Mouse (Mus musculus) heart, adult 2 months (tissue): Measurements from ENCODE around the gene Rhobtb1. TPM values are rescaled to one million over a fixed set of nuclear protein-coding genes. Genes with fewer than 3 reads are reported as not detected.

Experiments
- DNase-seq, 2 experiments: peaks; one replicate each; pipeline ENCODE4 v3.0.0; 2021
- H3K27ac ChIP-seq: fragments of 200-600 bp; 2 replicates; pipeline ENCODE4 v1.8.1; 2022
- H3K27me3 ChIP-seq: fragments of 200-500 bp; 2 replicates; pipeline ENCODE4 v1.6.1; 2012; ENCODE audit warnings: mild to moderate bottlenecking, low read length, inconsistent platforms, mixed read lengths; ENCODE audit not compliant: control insufficient read depth, insufficient read depth
- H3K36me3 ChIP-seq: fragments of 200-500 bp; 2 replicates; pipeline ENCODE4 v1.6.1; 2012; ENCODE audit warnings: low read length, inconsistent platforms; ENCODE audit not compliant: control insufficient read depth, insufficient read depth
- H3K4me1 ChIP-seq: fragments of 200-500 bp; 2 replicates; pipeline ENCODE4 v1.6.1; 2011; ENCODE audit warnings: low read length; ENCODE audit not compliant: control insufficient read depth, insufficient read depth
- H3K4me3 ChIP-seq: fragments of 200-600 bp; 2 replicates; pipeline ENCODE4 v1.8.1; 2022
- H3K79me2 ChIP-seq: fragments of 200-500 bp; replicated peaks from 2 replicates; pipeline ENCODE4 v1.6.1; 2012; ENCODE audit warnings: mild to moderate bottlenecking, inconsistent platforms, low read length, moderate library complexity, mixed read lengths; ENCODE audit not compliant: control insufficient read depth, insufficient read depth
- H3K9ac ChIP-seq: fragments of 200-500 bp; 2 replicates; pipeline ENCODE4 v1.6.1; 2012; ENCODE audit warnings: low read depth, mild to moderate bottlenecking, control low read depth, inconsistent platforms, low read length, mixed read lengths
- CTCF ChIP-seq: fragments of 200-600 bp; IDR thresholded peaks from 2 replicates; pipeline ENCODE4 v1.8.1; 2022; ENCODE audit warnings: antibody characterized with exemption, mild to moderate bottlenecking, moderate library complexity
- EP300 ChIP-seq: fragments of 200-500 bp; IDR thresholded peaks from 2 replicates; pipeline ENCODE4 v1.6.1; 2011; ENCODE audit warnings: low read depth, low read length, control low read depth; ENCODE audit not compliant: insufficient read depth
- POLR2A ChIP-seq: fragments of 200-500 bp; IDR thresholded peaks from 2 replicates; pipeline ENCODE4 v1.6.1; 2011; ENCODE audit warnings: mild to moderate bottlenecking, low read depth, low read length, control low read depth; ENCODE audit not compliant: insufficient read depth
- WGBS: fragments of 180-500 bp; shearing (Covaris S2); methylation state at CpG from one replicate; pipeline ENCODE4 v1.1.7; 2018; 5-methylcytosine and 5-hydroxymethylcytosine counted together
- intact Hi-C: fragments of 180-260 bp; cut with DNase I; formaldehyde crosslinking; loops from one replicate; pipeline ENCODE4 v1.15.1; 2025
- polyA plus RNA-seq: library from polyadenylated mRNA; depleted of rRNA; stranded (reverse); fragments of >200 nt; gene quantifications from 2 replicates; pipeline ENCODE4 v1.2.3, GENCODE M21; 2012
- total RNA-seq, 2 experiments: library from RNA; stranded (reverse); gene quantifications; 2 replicates each; pipeline ENCODE4 v1.2.3; 2021

The Rhobtb1 gene
- total and polyA plus RNA-seq, 3 experiments = 65.5 to 160 (median 123) TPM

GRCm38 (mm10) chr10:69320667-69321518 lies 169.7 kb downstream of the Rhobtb1 start:
- 42% methylated on average over 21 of the region's 21 CpGs for WGBS
- Histone ChIP-seq H3K9ac (no peak overlapping the region; the same call in 1 of the 2 replicates), H3K4me3 (no peak overlapping the region), H3K79me2 (no peaks in the 10 kb centered on the region), H3K27me3 (no peaks in the 10 kb centered on the region), H3K36me3 (no peaks in the 10 kb centered on the region), H3K27ac (no peak overlapping the region), H3K4me1 (no peaks in the 10 kb centered on the region)
- intact Hi-C loops = loop anchor here (1.0 to 10.0 kb wide), 3 partner anchors 135 to 856 kb away; no protein-coding TSS in a partner anchor
- DNase-seq = peak; percentile 77 to 81
- TF ChIP-seq POLR2A = no peak
- TF ChIP-seq EP300 = peak; percentile 92
- peak; percentile 86 for TF ChIP-seq CTCF

GRCm38 (mm10) chr10:69321519-69322035 lies 170.3 kb downstream of the Rhobtb1 start:
- Histone ChIP-seq H3K4me3 (no peak overlapping the region), H3K27me3 (no peaks in the 10 kb centered on the region), H3K27ac (no peak overlapping the region), H3K79me2 (no peaks in the 10 kb centered on the region), H3K9ac (no peak overlapping the region; the same call in 1 of the 2 replicates), H3K36me3 (no peaks in the 10 kb centered on the region), H3K4me1 (no peaks in the 10 kb centered on the region)
- WGBS = 41% methylated on average over 15 of the region's 15 CpGs
- no peak for DNase-seq
- TF ChIP-seq EP300 (no peak), CTCF (no peak), POLR2A (no peak)
- intact Hi-C loops = loop anchor here (1.0 to 10.0 kb wide), 3 partner anchors 135 to 857 kb away; no protein-coding TSS in a partner anchor

GRCm38 (mm10) chr10:69323986-69324385 lies 172.8 kb downstream of the Rhobtb1 start:
- Histone ChIP-seq H3K79me2 (no peaks in the 10 kb centered on the region), H3K36me3 (no peaks in the 10 kb centered on the region), H3K27ac (no peak overlapping the region), H3K27me3 (no peaks in the 10 kb centered on the region), H3K9ac (no peak overlapping the region), H3K4me1 (no peaks in the 10 kb centered on the region), H3K4me3 (no peak overlapping the region)
- 84% methylated on average over 13 of the region's 13 CpGs for WGBS
- DNase-seq = no peak
- intact Hi-C loops = loop anchor here (10.0 kb wide), 1 partner anchor 859 kb away; no protein-coding TSS in a partner anchor
- no peak for TF ChIP-seq POLR2A
- TF ChIP-seq EP300 = no peak
- TF ChIP-seq CTCF = no peak

GRCm38 (mm10) chr10:69324816-69325215 lies 173.6 kb downstream of the Rhobtb1 start:
- H3K4me3 ChIP-seq = no peak overlapping the region
- WGBS = 91% methylated on average over 7 of the region's 7 CpGs
- DNase-seq = no peak
- H3K4me1 ChIP-seq = no peaks in the 10 kb centered on the region
- no peak overlapping the region for H3K27ac ChIP-seq
- intact Hi-C loops = loop anchor here (10.0 kb wide), 1 partner anchor 860 kb away; no protein-coding TSS in a partner anchor
- no peaks in the 10 kb centered on the region for H3K36me3 ChIP-seq
- no peak for TF ChIP-seq CTCF
- TF ChIP-seq POLR2A = no peak
- TF ChIP-seq EP300 = no peak
- H3K27me3 ChIP-seq = no peaks in the 10 kb centered on the region
- no peaks in the 10 kb centered on the region for H3K79me2 ChIP-seq
- H3K9ac ChIP-seq = no peak overlapping the region

- peak; percentile 36 to 57 for DNase-seq
- no peak overlapping the region for H3K9ac ChIP-seq
Observed at GRCm38 (mm10) chr10:69326433-69326832, 175.2 kb downstream of the Rhobtb1 start.

GRCm38 (mm10) chr10:69327362-69327761 lies 176.1 kb downstream of the Rhobtb1 start:
- no peaks in the 10 kb centered on the region for H3K79me2 ChIP-seq
- H3K9ac ChIP-seq = no peak overlapping the region
- no peak overlapping the region for H3K27ac ChIP-seq
- TF ChIP-seq CTCF (no peak), POLR2A (no peak), EP300 (no peak)
- no peaks in the 10 kb centered on the region for H3K4me1 ChIP-seq
- no peak for DNase-seq
- no peaks in the 10 kb centered on the region for H3K36me3 ChIP-seq
- intact Hi-C loops = loop anchor here (10.0 kb wide), 1 partner anchor 863 kb away; no protein-coding TSS in a partner anchor
- WGBS = 64% methylated on average over 8 of the region's 8 CpGs
- no peak overlapping the region for H3K4me3 ChIP-seq
- no peaks in the 10 kb centered on the region for H3K27me3 ChIP-seq

More at GRCm38 (mm10) chr10:69326433-69326832, 175.2 kb downstream of the Rhobtb1 start:
- 49% methylated on average over 3 of the region's 3 CpGs for WGBS
- Histone ChIP-seq H3K4me3 (no peak overlapping the region), H3K4me1 (no peaks in the 10 kb centered on the region), H3K27me3 (no peaks in the 10 kb centered on the region), H3K27ac (no peak overlapping the region), H3K36me3 (no peaks in the 10 kb centered on the region), H3K79me2 (no peaks in the 10 kb centered on the region)
- intact Hi-C loops = loop anchor here (10.0 kb wide), 1 partner anchor 862 kb away; no protein-coding TSS in a partner anchor
- TF ChIP-seq EP300 = 0 out of 2 replicates have a peak, but pooled peaks have one; percentile 43
- no peak for TF ChIP-seq CTCF
- TF ChIP-seq POLR2A = no peak
